Mouse (Mus musculus) stomach, embryonic 14.5 days (tissue): Measurements from ENCODE around the gene D330020A13Rik. TPM values are rescaled to one million over a fixed set of nuclear protein-coding genes. Genes with fewer than 3 reads are reported as not detected.

Source experiments
- ATAC-seq: fragments of 200-750 bp; cut with Nextera tagmentation; 2 replicates; pipeline ENCODE4 v1.8.0; 2017; ENCODE audit warnings: low read depth, moderate TSS enrichment; ENCODE audit not compliant: insufficient number of reproducible peaks, insufficient read depth, low FRiP score
- H3K27ac ChIP-seq: fragments of 300-500 bp; sonication (generic); 2 replicates; pipeline ENCODE4 v1.5.1; 2014; ENCODE audit warnings: mild to moderate bottlenecking, low read length, moderate library complexity, mixed read lengths
- H3K27me3 ChIP-seq: fragments of 300-500 bp; sonication (generic); 2 replicates; pipeline ENCODE4 v1.6.1; 2014; ENCODE audit warnings: low read length, control low read depth, mixed read lengths; ENCODE audit not compliant: control insufficient read depth, insufficient read depth
- H3K36me3 ChIP-seq: fragments of 300-500 bp; sonication (generic); 2 replicates; pipeline ENCODE4 v1.6.1; 2014; ENCODE audit warnings: mild to moderate bottlenecking, control low read depth, low read length, moderate library complexity, mixed read lengths; ENCODE audit not compliant: control insufficient read depth, insufficient read depth
- H3K4me1 ChIP-seq: fragments of 300-500 bp; sonication (generic); 2 replicates; pipeline ENCODE4 v1.6.1; 2014; ENCODE audit warnings: low read length, control low read depth, mixed read lengths; ENCODE audit not compliant: control insufficient read depth, insufficient read depth
- H3K4me2 ChIP-seq: fragments of 300-500 bp; sonication (generic); replicated peaks from 2 replicates; pipeline ENCODE4 v1.6.1; 2014; ENCODE audit warnings: low read depth, low read length, control low read depth
- H3K4me3 ChIP-seq: fragments of 300-500 bp; sonication (generic); 2 replicates; pipeline ENCODE4 v1.5.1; 2014; ENCODE audit warnings: low read depth, low read length, control low read depth
- H3K9ac ChIP-seq: fragments of 300-500 bp; sonication (generic); replicated peaks from 2 replicates; pipeline ENCODE4 v1.6.1; 2014; ENCODE audit warnings: low read depth, mild to moderate bottlenecking, control low read depth, low read length, moderate library complexity, mixed read lengths
- H3K9me3 ChIP-seq: fragments of 300-500 bp; sonication (generic); 2 replicates; pipeline ENCODE4 v1.6.1; 2016; ENCODE audit warnings: low read depth, low read length, control low read depth; ENCODE audit not compliant: control insufficient read depth
- WGBS: fragments of 180-500 bp; shearing (Covaris S2); extraction: QIAGEN DNeasy Blood & Tissue Kit; methylation state at CpG from one replicate; pipeline ENCODE4 v1.1.7; 2014; 5-methylcytosine and 5-hydroxymethylcytosine counted together
- polyA plus RNA-seq: library from polyadenylated mRNA; unstranded; fragments of >200 nt; fragmentation: Nextera tagmentation; extraction: Ambion mirVana; gene quantifications from 2 replicates; pipeline ENCODE4 v1.2.1, GENCODE M21; 2014

The D330020A13Rik gene
- polyA plus RNA-seq, 1 experiment from 2014 or later: not detected

- H3K4me2 ChIP-seq: no peak overlapping the region
- H3K9ac ChIP-seq: no peak overlapping the region
- no peak for ATAC-seq
- no peaks in the 10 kb centered on the region for H3K9me3 ChIP-seq
- H3K4me3 ChIP-seq: no peak overlapping the region
- H3K27ac ChIP-seq: no peak overlapping the region
- H3K27me3 ChIP-seq: no peaks in the 10 kb centered on the region
- peaks cover 10% of the 10 kb centered on the region; the same call in 1 of the 2 replicates for H3K36me3 ChIP-seq
- H3K4me1 ChIP-seq: no peaks in the 10 kb centered on the region
- WGBS: 32% methylated on average over 6 of the region's 6 CpGs
These were observed 30.2 kb downstream of the D330020A13Rik start for GRCm38 (mm10) chr6:120324295-120324927.

- Histone ChIP-seq H3K27ac (no peak overlapping the region), H3K27me3 (no peaks in the 10 kb centered on the region), H3K4me1 (no peaks in the 10 kb centered on the region), H3K36me3 (peaks cover 40% of the 10 kb centered on the region), H3K9me3 (no peaks in the 10 kb centered on the region), H3K4me3 (no peak overlapping the region), H3K4me2 (no peak overlapping the region), H3K9ac (no peak overlapping the region)
- ATAC-seq: no peak
- WGBS: 68% methylated on average over 2 of the region's 2 CpGs
These were observed 38.2 kb downstream of the D330020A13Rik start for GRCm38 (mm10) chr6:120332351-120332750.

- Histone ChIP-seq H3K27ac (no peak overlapping the region), H3K36me3 (peaks cover 36% of the 10 kb centered on the region), H3K27me3 (no peaks in the 10 kb centered on the region), H3K9me3 (no peaks in the 10 kb centered on the region), H3K4me1 (no peaks in the 10 kb centered on the region), H3K4me2 (no peak overlapping the region), H3K4me3 (no peak overlapping the region), H3K9ac (no peak overlapping the region)
- 71% methylated on average over 1 of the region's 1 CpGs for WGBS
- ATAC-seq: no peak
These were observed 49.8 kb downstream of the D330020A13Rik start for GRCm38 (mm10) chr6:120343992-120344391.

Other genes with a start within 250 kb of the D330020A13Rik start
- not detected in 2 replicates for gene Ninj2, start 201.0 kb upstream of the D330020A13Rik start, polyA plus RNA-seq
- 0.09 and 0.22 TPM in 2 replicates for gene B4galnt3, start 195 bp downstream of the D330020A13Rik start, polyA plus RNA-seq
- gene Kdm5a, start 69.8 kb downstream of the D330020A13Rik start, polyA plus RNA-seq: 56.2 and 57.4 TPM in 2 replicates
- 23.2 and 27.4 TPM in 2 replicates for gene Ccdc77, start 70.0 kb downstream of the D330020A13Rik start, polyA plus RNA-seq
- 2.7 and 3.2 TPM in 2 replicates for gene Il17ra, start 168.9 kb downstream of the D330020A13Rik start, polyA plus RNA-seq
- gene Tmem121b, start 199.4 kb downstream of the D330020A13Rik start, polyA plus RNA-seq: 0.14 and 0.17 TPM in 2 replicates
- 14.9 and 17.0 TPM in 2 replicates for gene Hdhd5, start 237.0 kb downstream of the D330020A13Rik start, polyA plus RNA-seq